Mouse (Mus musculus) embryo, embryonic 11.5 days (tissue): ENCODE results near the gene Ovgp1.
A peak's percentile ranks its signal among the peaks of the same experiment; 100 is the strongest.
"Not testable (repeated sequence)": the region's sequence is repeated elsewhere in the genome, so short reads cannot be mapped to it uniquely, and the experiment has no call there.

ENCODE experiments used
- DNase-seq: peaks from one replicate; pipeline ENCODE4 v3.0.0-alpha.2; 2012; ENCODE audit warnings: low read depth, low spot score

The Ovgp1 gene

DNA sequence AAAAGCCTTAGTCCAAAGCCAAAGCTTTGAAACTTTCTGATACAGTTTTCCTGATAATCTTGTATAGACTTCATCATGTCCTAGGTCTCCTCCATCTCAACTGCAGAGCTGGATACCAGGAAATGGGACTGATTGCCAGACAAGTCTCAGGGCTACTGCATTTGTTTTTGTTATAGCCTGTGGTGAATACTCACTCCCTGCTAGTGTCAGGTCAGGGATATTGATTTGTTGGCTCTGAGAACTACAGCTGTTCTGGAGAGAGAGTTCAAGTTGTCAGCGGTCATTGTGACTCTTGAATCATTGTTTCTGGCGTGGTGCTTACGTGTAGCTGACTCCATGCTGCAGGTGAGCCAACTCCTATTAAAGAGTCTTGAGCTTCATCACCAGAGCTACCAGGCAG, at the start of gene Ovgp1:
TSS of gene Ovgp1 (plus strand) at position 301 of the 400 bp plus-strand sequence.
- no peak for DNase-seq

DNA sequence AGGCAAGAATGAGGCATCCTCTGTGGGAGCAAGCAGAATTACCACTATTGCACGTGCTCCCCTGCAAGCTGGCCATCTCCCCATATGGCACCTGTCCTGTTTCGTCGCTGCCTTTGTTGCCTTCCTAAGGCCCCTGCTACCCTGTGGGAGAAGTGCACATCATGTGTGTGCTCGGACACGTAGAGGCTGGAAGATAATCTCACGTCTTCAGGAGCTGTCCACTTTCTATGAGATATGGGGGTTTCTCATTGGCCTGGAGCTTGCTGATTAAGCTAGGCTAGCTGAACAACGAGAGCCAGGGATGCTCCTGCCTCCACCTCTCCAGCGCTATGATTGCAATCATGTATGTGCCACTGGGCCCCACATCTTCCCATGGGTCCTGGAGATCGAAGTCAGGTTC, 48.9 kb upstream of the Ovgp1 start:
- no peak for DNase-seq

- no peak for DNase-seq
Measured at GRCm38 (mm10) chr3:105927561-105928194, 45.8 kb upstream of the Ovgp1 start.

- no peak for DNase-seq
Measured at GRCm38 (mm10) chr3:105928195-105928569, 45.3 kb upstream of the Ovgp1 start.

DNA sequence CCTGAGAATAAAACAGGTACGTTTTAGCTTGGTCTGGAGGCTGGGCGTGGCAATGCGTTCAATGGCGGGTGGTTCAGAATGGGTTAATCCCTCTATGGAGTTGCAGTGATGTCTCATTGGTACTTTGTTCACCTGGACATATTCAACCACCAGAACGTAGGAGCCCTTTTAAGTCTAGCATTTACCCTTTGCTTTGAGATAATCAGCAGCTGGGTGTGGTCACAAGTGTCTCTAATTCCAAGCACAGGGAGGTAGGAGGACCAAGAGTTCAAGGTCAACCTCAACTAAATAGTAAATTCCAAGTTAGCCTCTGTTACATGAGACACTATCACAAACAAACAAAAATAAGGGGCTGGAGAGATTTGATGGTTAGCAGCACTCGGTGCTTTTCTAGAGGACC, 44.7 kb upstream of the Ovgp1 start:
- no peak for DNase-seq

DNA sequence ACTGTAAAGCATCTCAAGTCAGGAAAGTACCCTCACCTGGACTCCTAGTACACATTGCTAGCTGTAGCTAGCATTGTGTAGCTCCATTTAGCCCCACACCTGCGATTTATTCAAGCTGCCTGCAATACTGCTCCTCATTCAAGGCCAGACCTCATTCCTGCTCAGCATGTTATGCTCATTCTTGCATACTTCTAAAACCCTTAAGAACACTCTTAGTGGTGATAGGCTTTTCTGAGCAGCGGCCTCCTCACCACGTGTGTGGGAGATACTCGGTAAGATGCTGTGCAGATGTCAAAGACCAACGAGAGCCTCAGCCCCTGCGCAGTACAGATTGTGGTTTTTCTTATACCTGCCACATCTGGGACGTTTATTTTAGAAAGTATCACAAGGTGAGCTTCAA, 43.7 kb upstream of the Ovgp1 start:
- DNase-seq, result no peak

GRCm38 (mm10) chr3:105931095-105931494, 42.4 kb upstream of the Ovgp1 start:
- no peak for DNase-seq

DNA sequence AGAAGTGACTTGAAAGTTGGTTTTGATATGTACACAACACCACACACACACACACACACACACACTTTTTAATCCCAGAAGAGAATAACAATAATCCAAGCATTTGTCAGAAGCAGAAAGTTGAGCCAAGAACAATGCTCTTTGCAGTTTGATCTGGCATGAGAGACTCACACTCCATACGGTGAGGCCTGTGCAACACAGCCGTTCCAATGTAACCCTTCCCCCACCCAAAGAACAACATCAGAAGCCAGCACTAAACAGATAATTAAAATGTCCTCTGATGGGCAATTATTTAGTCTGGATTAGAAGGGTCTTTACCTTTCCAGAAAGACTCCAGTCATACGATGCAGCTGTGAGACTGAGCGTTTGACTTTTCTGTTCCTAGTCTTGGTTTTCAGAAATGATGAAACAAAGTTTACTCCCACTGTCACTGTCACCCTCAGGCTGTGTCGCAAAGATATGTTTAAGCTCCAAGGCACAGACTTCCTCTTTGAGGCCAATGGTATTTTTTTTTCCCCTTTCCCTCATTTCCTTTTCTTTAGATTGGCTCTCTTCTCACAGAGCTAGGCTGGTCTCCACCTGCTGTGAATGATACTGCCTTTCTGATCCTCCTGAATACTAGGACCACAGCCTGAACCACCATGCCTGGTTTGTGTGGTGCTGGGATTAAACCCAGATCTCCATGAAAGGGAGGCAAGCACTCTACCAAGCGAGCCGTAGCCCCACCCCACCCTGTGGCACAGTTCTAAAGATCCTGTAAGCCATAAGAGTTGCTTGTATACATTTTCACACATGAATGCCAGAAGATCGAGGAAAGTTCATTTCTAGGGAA, 41.1 kb upstream of the Ovgp1 start, which contains the start of gene I830077J02Rik:
TSS of gene I830077J02Rik (minus strand) at position 425 of the 832 bp plus-strand sequence.
- DNase-seq, result no peak

GRCm38 (mm10) chr3:105933926-105934325, 39.6 kb upstream of the Ovgp1 start:
- DNase-seq, result no peak

GRCm38 (mm10) chr3:105935033-105935432, 38.5 kb upstream of the Ovgp1 start:
- DNase-seq, result no peak

DNA sequence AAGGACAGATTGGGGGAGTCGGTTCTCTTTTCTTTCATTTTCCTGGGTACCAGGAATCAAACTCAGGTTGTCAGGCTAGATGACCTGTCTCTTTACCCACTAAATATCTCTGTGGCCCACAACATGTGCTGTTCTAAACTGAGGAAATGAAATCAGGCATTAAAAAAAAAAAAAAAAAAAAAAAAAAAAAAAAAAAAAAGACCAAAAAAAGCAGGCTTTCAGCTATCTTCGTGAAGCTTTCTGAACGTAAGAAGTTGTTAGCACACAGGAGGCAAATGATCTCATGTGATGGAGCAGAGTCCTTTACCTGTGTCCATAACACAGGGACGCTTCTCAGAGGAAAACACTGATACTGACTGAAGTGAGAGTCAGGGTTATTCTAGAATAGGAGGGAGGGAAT, 37.4 kb upstream of the Ovgp1 start:
- DNase-seq, result no peak

DNA sequence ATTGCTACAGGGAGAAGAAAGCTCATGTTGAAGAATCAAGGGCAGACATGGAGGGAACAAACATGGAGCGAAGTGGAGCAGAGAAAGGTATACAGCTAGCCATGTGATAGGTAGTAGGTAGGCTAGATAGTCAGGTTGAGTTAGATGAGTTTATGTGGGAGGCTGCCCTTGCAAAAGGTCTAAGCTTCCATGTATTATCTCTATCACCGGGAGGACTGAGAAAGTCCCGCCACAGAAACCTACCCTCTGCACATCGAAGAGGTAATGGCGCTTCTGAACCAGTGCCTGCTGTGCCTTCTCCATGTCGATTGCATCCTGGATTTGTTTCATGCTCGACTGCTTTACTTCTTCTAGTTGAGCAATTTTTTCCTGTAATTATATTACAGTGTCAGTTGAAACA, 22.2 kb upstream of the Ovgp1 start:
- no peak for DNase-seq

DNA sequence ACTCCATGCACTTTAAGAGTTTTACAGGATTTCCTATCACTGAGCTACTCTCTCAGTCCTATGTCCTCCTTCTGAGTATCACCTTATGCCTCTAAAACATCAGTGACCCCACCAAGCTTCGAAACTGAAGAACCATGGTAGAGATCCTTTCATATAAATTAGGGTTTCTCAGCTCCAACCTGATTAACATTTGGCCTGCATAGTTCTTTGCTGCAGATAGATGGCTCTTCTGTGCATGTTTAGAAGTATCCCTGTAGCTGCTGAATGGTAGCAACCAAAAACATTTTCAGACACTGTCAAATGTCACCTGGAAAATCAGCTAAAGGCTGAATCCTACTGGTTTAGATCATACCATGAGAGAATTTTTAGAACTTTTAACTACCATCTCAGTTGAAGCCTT, 16.3 kb upstream of the Ovgp1 start:
- DNase-seq, result no peak

DNA sequence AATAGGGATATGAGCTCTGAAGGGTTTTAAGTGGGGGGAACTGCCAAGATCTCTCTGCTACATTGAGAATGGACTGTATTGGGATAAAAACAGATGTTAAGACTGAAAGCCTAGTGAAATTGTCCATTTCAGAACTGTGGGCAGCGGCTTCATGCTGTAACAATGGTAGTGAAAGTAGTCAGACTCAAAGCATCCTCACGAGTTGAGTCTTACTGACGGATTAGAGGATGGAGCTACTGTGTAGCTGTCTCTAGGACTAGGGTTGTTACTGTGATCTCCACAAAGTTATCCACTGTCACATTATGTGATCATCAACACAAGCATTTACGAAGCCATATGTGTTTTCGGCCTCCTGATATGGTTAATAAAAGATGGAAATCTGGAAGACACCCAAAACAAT, 15.3 kb upstream of the Ovgp1 start:
- no peak for DNase-seq

DNA sequence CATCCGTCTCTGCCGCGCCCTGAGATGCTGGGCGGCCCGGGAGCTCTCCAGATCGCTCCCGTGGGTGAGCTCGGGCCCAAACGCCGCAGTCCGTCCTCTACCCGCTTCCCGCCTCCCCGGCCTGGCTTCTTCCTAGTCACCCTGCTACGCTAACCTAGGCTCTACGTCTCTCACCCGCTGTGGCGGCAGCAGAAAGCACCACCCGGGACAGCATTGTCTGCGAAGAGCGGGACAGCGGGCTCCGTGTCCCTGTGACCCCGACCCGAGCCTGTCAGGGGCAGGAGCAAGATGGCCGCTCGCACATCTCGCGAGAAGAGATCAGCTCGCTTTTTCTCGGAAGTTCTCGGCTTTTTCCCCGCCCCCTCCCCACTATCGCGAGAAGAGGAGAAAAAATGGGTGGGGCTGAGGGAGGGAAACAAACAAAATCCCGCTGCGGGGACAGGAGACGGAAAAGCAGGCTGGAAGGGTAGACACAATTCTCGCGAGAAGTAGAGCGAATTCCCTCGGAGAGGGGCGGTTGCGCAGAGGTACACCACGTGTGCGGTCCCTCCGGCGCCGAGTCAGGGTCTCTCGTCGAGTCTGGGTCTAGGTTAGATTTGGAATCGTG, 14.4 kb upstream of the Ovgp1 start, which contains the start of gene Wdr77:
TSS of gene Wdr77 (plus strand) at position 396 of the 607 bp plus-strand sequence.
- peak; percentile 100 for DNase-seq

GRCm38 (mm10) chr3:105959585-105959984, 13.9 kb upstream of the Ovgp1 start:
- no peak for DNase-seq

- no peak for DNase-seq
Measured at GRCm38 (mm10) chr3:105959999-105960398, 13.5 kb upstream of the Ovgp1 start, which contains the start of gene Atp5f1. TSS of gene Atp5f1 (minus strand) at chr3:105960099.

GRCm38 (mm10) chr3:105960700-105961099, 12.8 kb upstream of the Ovgp1 start:
- no peak for DNase-seq

GRCm38 (mm10) chr3:105971831-105972446, 1.6 kb upstream of the Ovgp1 start:
- DNase-seq, result no peak

DNA sequence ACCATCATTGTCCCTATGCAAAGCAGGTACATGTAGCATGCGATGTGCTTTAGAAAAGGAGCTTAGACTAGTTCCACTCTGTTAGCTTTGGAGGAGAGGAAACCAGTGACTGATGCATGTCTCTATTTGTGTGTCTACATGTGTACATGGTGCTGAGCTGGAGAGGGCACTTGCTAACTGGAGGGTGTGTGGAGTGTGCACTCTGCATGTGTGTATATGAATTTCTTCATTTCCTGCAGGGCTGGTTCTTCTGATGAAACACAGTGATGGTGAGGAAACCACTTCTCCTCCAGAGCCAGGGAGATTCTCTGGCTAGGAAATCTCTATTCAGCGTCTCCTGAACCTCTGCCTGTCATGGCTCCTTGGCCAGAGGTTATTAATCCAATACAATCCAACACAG, 663 bp downstream of the Ovgp1 start:
- no peak for DNase-seq

- not testable (repeated sequence) for DNase-seq
Measured at GRCm38 (mm10) chr3:105989611-105990010, 16.1 kb downstream of the Ovgp1 start.

DNA sequence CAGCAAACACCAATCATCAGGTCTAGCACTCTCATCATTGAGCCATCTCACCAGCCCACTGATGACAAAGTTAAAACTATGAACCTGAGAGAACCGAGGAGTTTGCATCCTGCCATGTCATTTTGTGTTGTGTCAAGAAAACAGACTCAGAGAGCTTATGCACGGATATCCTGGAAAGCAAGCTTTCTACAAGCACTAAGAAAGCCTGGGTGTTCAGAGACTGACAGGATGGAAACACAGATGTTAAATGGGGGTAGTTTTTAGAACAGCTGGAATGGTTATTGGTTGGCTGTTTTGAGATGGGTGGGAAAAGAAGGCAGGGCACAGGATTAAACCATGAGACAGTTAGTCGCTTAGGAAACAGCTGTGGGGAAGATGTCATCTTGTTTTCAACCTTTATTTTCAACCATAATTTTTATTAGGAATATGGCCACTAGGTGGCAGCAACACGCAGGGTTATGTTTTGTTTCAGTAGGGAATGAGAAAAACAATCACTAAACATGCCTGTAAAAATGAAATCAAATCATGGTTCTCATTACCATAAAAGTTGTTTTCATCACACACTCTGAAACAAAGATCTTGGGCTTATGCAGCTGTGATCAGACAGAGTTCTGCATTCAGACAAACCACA, 18.3 kb downstream of the Ovgp1 start:
- peak; percentile 55 for DNase-seq
